Mouse (Mus musculus) lung, postnatal 0 days (tissue): ENCODE measurements at regions not wholly inside any gene's neighbourhood (a gene's known extent, or its start where the extent isn't known, plus 50 kb on each side); places are given as distances from the start of the nearest gene placed in this dataset.

ENCODE experiments used
- ATAC-seq: fragments of 200-750 bp; cut with Nextera tagmentation; 2 replicates; pipeline ENCODE4 v1.8.0; 2017; ENCODE audit warnings: moderate library complexity
- DNase-seq: peaks from one replicate; pipeline ENCODE4 v3.0.0-alpha.2; 2016; ENCODE audit warnings: low spot score
- H3K27ac ChIP-seq: fragments of 300-500 bp; sonication (generic); 2 replicates; pipeline ENCODE4 v1.5.1; 2014; ENCODE audit warnings: antibody characterized with exemption, mild to moderate bottlenecking, low read length, mixed read lengths
- H3K27me3 ChIP-seq: fragments of 300-500 bp; sonication (generic); replicated peaks from 2 replicates; pipeline ENCODE4 v1.6.1; 2014; ENCODE audit warnings: low read length, mixed read lengths; ENCODE audit not compliant: insufficient read depth
- H3K36me3 ChIP-seq: fragments of 300-500 bp; sonication (generic); 2 replicates; pipeline ENCODE4 v1.6.1; 2014; ENCODE audit warnings: low read length, mixed read lengths; ENCODE audit not compliant: insufficient read depth
- H3K4me1 ChIP-seq: fragments of 300-500 bp; sonication (generic); 2 replicates; pipeline ENCODE4 v1.6.1; 2014; ENCODE audit warnings: antibody characterized with exemption, low read depth, low read length, mixed read lengths; ENCODE audit not compliant: insufficient read depth
- H3K4me2 ChIP-seq: fragments of 300-500 bp; sonication (generic); replicated peaks from 2 replicates; pipeline ENCODE4 v1.6.1; 2014; ENCODE audit warnings: low read depth, mild to moderate bottlenecking, low read length, moderate library complexity, mixed read lengths
- H3K4me3 ChIP-seq: fragments of 300-500 bp; sonication (generic); 2 replicates; pipeline ENCODE4 v1.5.1; 2014; ENCODE audit warnings: low read depth, low read length
- H3K9ac ChIP-seq: fragments of 300-500 bp; sonication (generic); replicated peaks from 2 replicates; pipeline ENCODE4 v1.6.1; 2014; ENCODE audit warnings: low read depth, mild to moderate bottlenecking
- H3K9me3 ChIP-seq: fragments of 300-500 bp; sonication (generic); 2 replicates; pipeline ENCODE4 v1.6.1; 2016; ENCODE audit warnings: low read length, mixed read lengths
- CTCF ChIP-seq: IDR thresholded peaks from 2 replicates; pipeline ENCODE4 v1.5.1; 2016; ENCODE audit warnings: antibody characterized with exemption, mild to moderate bottlenecking
- EP300 ChIP-seq: IDR thresholded peaks from 2 replicates; pipeline ENCODE4 v1.6.1; 2016; ENCODE audit warnings: antibody characterized with exemption, mild to moderate bottlenecking, control low read depth
- WGBS: fragments of 180-500 bp; shearing (Covaris S2); extraction: QIAGEN DNeasy Blood & Tissue Kit; methylation state at CpG from one replicate; pipeline ENCODE4 v1.1.7; 2014; 5-methylcytosine and 5-hydroxymethylcytosine counted together

DNA sequence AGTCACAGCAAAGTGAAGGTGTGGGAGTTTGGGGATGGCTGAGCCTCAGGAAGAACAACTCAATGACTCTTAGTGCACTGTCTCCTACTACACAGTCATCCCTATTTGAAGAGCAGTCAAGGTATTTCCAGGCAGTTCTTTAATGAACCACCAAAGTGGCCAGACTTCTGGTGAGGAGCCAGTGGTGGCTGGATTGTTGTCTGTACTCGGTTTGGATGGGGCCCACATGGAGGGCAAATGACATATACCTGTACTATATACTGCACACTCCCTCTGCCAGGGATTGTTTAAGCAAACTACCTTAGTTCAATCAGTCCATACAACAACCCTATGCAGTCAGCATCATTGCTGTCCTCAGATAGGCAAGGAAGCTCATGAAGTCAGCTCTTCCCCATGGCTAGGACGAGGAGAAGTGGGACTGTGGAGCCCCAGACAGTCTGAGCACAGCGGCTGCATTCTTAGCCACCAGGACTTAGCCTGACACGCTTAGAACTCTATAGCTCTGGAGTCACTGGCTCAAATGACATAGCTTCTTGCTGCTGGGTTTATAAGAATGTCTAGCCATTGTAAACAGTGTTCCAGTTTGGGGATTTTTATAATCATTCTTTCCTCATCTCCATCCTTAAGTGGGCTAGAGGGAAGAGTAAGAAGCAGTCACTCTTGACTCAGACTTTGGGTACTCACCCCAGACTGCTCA is 72.8 kb upstream of the Boc start:
- WGBS, result 58% methylated on average over 4 of the region's 4 CpGs
- Histone ChIP-seq H3K4me1 (peaks cover 20% of the 10 kb centered on the region; the same call in 1 of the 2 replicates), H3K4me3 (no peak overlapping the region), H3K36me3 (no peaks in the 10 kb centered on the region), H3K9ac (no peak overlapping the region), H3K27ac (peak overlapping the region; percentile 71), H3K9me3 (no peaks in the 10 kb centered on the region), H3K27me3 (no peaks in the 10 kb centered on the region), H3K4me2 (no peak overlapping the region)
- no peak for TF ChIP-seq CTCF
- no peak for TF ChIP-seq EP300
- ATAC-seq, result no peak
- DNase-seq, result no peak

DNA sequence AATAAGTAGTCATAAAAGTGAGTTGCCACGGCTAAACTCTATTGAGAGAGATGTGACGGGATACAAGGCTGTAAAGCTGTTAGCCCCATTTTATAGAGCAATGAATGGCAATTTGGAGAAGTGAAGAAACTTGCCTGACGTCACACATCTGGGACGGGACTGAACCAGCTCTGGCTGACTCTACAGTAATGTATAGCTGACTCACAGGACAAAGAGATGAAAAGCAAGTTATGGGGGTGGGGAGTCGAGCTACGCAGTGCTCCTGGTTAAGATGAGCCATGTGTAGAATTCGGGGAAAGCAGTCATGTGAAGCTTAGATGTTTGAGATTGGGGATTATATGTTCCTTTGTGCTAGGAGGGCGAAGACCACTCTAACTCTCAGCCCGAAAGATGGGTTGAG is 72.2 kb upstream of the Boc start:
- Histone ChIP-seq H3K27ac (no peak overlapping the region), H3K9ac (no peak overlapping the region), H3K27me3 (no peaks in the 10 kb centered on the region), H3K9me3 (no peaks in the 10 kb centered on the region), H3K4me2 (no peak overlapping the region), H3K36me3 (no peaks in the 10 kb centered on the region), H3K4me3 (no peak overlapping the region), H3K4me1 (peaks cover 20% of the 10 kb centered on the region; the same call in 1 of the 2 replicates)
- ATAC-seq, result no peak
- TF ChIP-seq CTCF (no peak), EP300 (no peak)
- WGBS, result 72% methylated on average over 9 of the region's 9 CpGs
- DNase-seq, result no peak

GRCm38 (mm10) chr16:44630426-44630825 is 71.7 kb upstream of the Boc start:
- no peak overlapping the region for H3K9ac ChIP-seq
- TF ChIP-seq CTCF (no peak), EP300 (no peak)
- no peak overlapping the region for H3K4me3 ChIP-seq
- ATAC-seq (no peak), DNase-seq (no peak)
- no peaks in the 10 kb centered on the region for H3K27me3 ChIP-seq
- 52% methylated on average over 9 of the region's 9 CpGs for WGBS
- peaks cover 20% of the 10 kb centered on the region; the same call in 1 of the 2 replicates for H3K4me1 ChIP-seq
- no peak overlapping the region for H3K4me2 ChIP-seq
- H3K9me3 ChIP-seq, result no peaks in the 10 kb centered on the region
- H3K27ac ChIP-seq, result no peak overlapping the region
- H3K36me3 ChIP-seq, result no peaks in the 10 kb centered on the region

DNA sequence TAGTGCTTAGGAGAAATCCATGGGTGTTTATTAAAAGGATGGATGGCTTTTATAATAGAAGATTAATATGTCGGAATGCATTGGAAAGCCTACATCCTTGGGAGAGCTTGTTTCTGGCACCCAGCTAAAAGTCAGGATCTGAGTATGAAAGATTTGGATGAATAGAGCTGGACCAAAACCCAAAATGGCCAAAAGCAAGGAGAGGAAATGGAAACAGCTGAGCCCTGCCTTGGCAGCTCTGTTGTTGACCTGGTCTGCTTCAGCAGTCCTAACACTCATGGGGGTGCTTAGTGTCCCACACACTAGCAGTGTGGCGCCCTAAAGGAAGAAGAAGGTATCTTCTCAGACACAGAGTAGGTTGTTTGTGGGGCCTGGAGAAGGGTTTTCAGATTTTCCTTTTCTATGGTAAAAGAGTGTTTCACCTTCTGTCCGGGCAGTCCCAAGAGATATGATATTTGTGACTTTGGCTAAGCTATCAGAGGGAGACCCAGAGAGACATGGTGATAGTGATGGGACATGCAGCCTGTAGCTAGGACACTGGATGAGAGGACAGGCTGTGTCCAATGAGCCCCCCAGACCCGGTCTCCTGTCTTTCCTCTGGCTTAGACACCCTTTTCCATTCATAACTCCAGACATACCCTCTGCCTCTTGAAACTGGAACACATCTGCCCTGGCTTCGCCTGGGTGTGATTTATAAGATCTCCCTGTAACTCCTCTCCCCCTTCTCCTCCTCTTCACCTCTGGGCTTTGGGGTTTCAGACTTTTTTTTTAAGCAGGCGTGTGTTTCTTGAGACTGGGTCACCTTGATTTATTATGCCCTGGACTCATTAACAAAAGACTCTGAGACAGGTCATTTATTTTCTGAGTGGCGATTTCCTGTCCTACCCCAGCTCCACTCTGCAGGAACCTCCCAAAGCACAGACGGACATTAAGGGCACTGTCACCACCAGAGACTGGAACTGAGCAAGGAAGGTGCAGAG is 70.9 kb upstream of the Boc start:
- H3K36me3 ChIP-seq, result no peaks in the 10 kb centered on the region
- no peaks in the 10 kb centered on the region for H3K27me3 ChIP-seq
- DNase-seq, result no peak
- WGBS, result 49% methylated on average over 8 of the region's 8 CpGs
- no peak for ATAC-seq
- H3K9ac ChIP-seq, result no peak overlapping the region
- H3K9me3 ChIP-seq, result no peaks in the 10 kb centered on the region
- H3K27ac ChIP-seq, result no peak overlapping the region
- TF ChIP-seq CTCF (no peak), EP300 (no peak)
- H3K4me2 ChIP-seq, result no peak overlapping the region
- H3K4me1 ChIP-seq, result peaks cover 20% of the 10 kb centered on the region; the same call in 1 of the 2 replicates
- H3K4me3 ChIP-seq, result no peak overlapping the region

- Histone ChIP-seq H3K36me3 (no peaks in the 10 kb centered on the region), H3K4me1 (peaks cover 3% of the 10 kb centered on the region; the same call in 1 of the 2 replicates), H3K9ac (no peak overlapping the region), H3K4me2 (no peak overlapping the region), H3K27ac (0 out of 2 replicates have a peak overlapping the region, but pooled peaks have one; percentile 1), H3K27me3 (no peaks in the 10 kb centered on the region), H3K9me3 (no peaks in the 10 kb centered on the region), H3K4me3 (no peak overlapping the region)
- peak; percentile 35 for ATAC-seq
- TF ChIP-seq EP300 (0 out of 2 replicates have a peak, but pooled peaks have one; percentile 32), CTCF (no peak)
- DNase-seq, result peak; percentile 57
- 48% methylated on average over 3 of the region's 3 CpGs for WGBS
These were observed 67.2 kb upstream of the Boc start for GRCm38 (mm10) chr16:44625871-44626293.

DNA sequence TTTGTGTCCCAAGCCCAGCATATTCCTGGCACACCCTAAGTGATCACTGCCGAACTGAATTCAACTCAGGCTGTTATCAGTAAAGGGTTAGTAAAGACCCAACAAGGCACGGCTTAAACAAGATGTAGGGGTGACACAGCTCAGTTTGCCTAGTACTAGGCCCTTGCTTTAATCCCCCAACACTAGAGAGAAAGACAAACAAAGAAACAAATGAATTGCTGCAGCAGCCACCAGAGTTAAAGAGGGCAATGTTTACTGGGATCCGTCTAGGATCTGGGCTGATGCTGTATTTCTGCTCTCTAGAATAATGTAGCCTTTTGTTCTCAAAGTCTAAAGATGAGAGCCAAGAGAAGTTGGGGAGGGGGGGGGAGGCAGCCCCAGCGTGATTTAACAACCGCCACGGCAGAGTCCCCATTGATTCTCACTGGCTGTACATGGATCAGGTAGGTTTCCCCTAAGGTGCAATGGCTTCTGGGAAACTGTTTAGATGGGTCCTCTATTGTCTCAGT is 66.5 kb upstream of the Boc start:
- H3K9me3 ChIP-seq, result no peaks in the 10 kb centered on the region
- ATAC-seq, result no peak
- H3K9ac ChIP-seq, result no peak overlapping the region
- H3K27me3 ChIP-seq, result no peaks in the 10 kb centered on the region
- H3K4me3 ChIP-seq, result no peak overlapping the region
- no peak overlapping the region for H3K27ac ChIP-seq
- H3K36me3 ChIP-seq, result no peaks in the 10 kb centered on the region
- no peak overlapping the region for H3K4me2 ChIP-seq
- DNase-seq, result no peak
- no peak for TF ChIP-seq EP300
- TF ChIP-seq CTCF, result no peak
- WGBS, result 35% methylated on average over 6 of the region's 6 CpGs
- H3K4me1 ChIP-seq, result peaks cover 3% of the 10 kb centered on the region; the same call in 1 of the 2 replicates
